12 mouse cellular contexts compared by ENCODE assay signal in the genomic region with DNA sequence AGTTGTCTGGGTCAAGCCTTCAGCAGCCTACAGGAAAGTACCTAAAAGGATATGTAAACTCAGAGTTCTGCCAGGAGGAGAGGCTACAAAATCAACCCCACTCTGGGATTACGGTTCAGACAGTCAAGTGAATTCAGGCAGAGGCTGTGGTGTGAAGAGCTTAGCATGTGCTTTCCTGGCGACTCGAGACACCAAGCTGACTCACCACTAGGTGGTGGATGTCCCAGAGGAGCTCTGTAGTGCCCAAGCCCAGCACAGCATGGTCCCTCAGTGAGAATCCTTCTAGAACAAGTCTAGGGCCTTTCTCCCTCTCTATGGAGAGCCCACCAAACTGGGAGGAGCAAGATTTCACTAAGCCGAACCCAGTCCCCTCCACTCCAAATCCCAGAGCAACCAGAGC. TPM values are rescaled to one million over a fixed set of nuclear protein-coding genes. Genes with fewer than 3 reads are reported as not detected.
A peak's percentile ranks its signal among the peaks of the same experiment; 100 is the strongest.
DNase-seq lines count a peak whose midpoint lies in the region; ATAC-seq and TF ChIP-seq lines count a peak whose summit lies in the region.
"Had no signal": no experiment of that assay in that cellular context is flagged by ENCODE, and none has a peak within 500 bp of the region (broad histone marks: within the 10 kb centered on the region; RNA-seq: fewer than 3 reads in every experiment).

No protein-coding gene starts in this region.

- no peaks in the 10 kb centered on the region for H3K36me3 ChIP-seq in liver, embryonic 14.5 days (replicated peaks; ENCODE audit: control insufficient read depth, insufficient read depth, low read depth)
- H3K36me3 ChIP-seq in liver, embryonic 11.5 days (ENCODE audit: control insufficient read depth, insufficient read depth, low read length): no peaks in the 10 kb centered on the region
- H3K36me3 ChIP-seq: limb, embryonic 13.5 days; neural tube, embryonic 12.5 days had no signal

- peak; percentile 60 for TF ChIP-seq CTCF in liver, embryonic 14.5 days (IDR thresholded peaks at IDR 0.05; ENCODE audit: low read depth)

- no peak overlapping the region for H3K4me2 ChIP-seq in liver, embryonic 14.5 days (ENCODE audit: low read depth)
- H3K4me2 ChIP-seq in liver, embryonic 11.5 days: no peak overlapping the region
- H3K4me2 ChIP-seq: limb, embryonic 13.5 days; neural tube, embryonic 12.5 days had no signal

- H3K4me1 ChIP-seq in liver, embryonic 14.5 days (replicated peaks; ENCODE audit: control insufficient read depth in 2 of 2, insufficient read depth in 2 of 2, low read length in 1 of 2): no peaks in the 10 kb centered on the region
- H3K4me1 ChIP-seq in liver, embryonic 11.5 days (replicated peaks; ENCODE audit: control insufficient read depth, insufficient read depth, low read length): no peaks in the 10 kb centered on the region
- H3K4me1 ChIP-seq: limb, embryonic 13.5 days; neural tube, embryonic 12.5 days had no signal

- no peak for ATAC-seq in liver, embryonic 14.5 days (ENCODE audit: insufficient read depth)
- ATAC-seq in liver, embryonic 11.5 days (replicated peaks; ENCODE audit: low FRiP score): no peak

- H3K27ac ChIP-seq in liver, embryonic 14.5 days: no peak overlapping the region
- no peak overlapping the region for H3K27ac ChIP-seq in liver, embryonic 11.5 days (ENCODE audit: low read depth, low read length)
- H3K27ac ChIP-seq: limb, embryonic 13.5 days; neural tube, embryonic 12.5 days had no signal

- peak; percentile 18 for DNase-seq in adrenal gland, postnatal 14 days
- no peak for DNase-seq in adrenal gland, postnatal 4 days (ENCODE audit: low spot score in 2 of 2)
- DNase-seq in liver, embryonic 14.5 days (ENCODE audit: low read depth in 3 of 3, low spot score in 3 of 3): no peak
- DNase-seq in liver, embryonic 11.5 days (ENCODE audit: low spot score): no peak
- peak; percentile 50 for DNase-seq in brain, adult 2 months (ENCODE audit: low read depth, low spot score)
- peak; percentile 39 for DNase-seq in retina, embryonic 14.5 days (ENCODE audit: low spot score)
- DNase-seq in spleen, adult 12 weeks (ENCODE audit: low spot score): no peak
- no peak for DNase-seq in urinary bladder, adult 18-20 months (ENCODE audit: low spot score in 2 of 2)
- DNase-seq: heart, postnatal 36 days had no signal

- no peak overlapping the region for H3K4me3 ChIP-seq in liver, embryonic 14.5 days (ENCODE audit: insufficient read depth in 1 of 2, low read depth in 2 of 2, low read length in 2 of 2)
- no peak overlapping the region for H3K4me3 ChIP-seq in liver, embryonic 11.5 days (ENCODE audit: low read depth, low read length)
- H3K4me3 ChIP-seq: limb, embryonic 13.5 days; neural tube, embryonic 12.5 days had no signal

- H3K27me3 ChIP-seq in liver, embryonic 14.5 days (ENCODE audit: control insufficient read depth, insufficient read depth, low read length): no peaks in the 10 kb centered on the region
- peaks cover 2% of the 10 kb centered on the region for H3K27me3 ChIP-seq in liver, embryonic 11.5 days (replicated peaks; ENCODE audit: control insufficient read depth, insufficient read depth, low read length)
- H3K27me3 ChIP-seq: neural tube, embryonic 12.5 days had no signal

- 23% methylated on average over 4 of the region's 4 CpGs for WGBS in liver, embryonic 14.5 days (ENCODE audit: insufficient replicate concordance)
- WGBS in liver, embryonic 11.5 days: 41% methylated on average over 4 of the region's 4 CpGs

- H3K9me3 ChIP-seq in liver, embryonic 14.5 days (ENCODE audit: control insufficient read depth, low read length): no peaks in the 10 kb centered on the region
- no peaks in the 10 kb centered on the region for H3K9me3 ChIP-seq in liver, embryonic 11.5 days (ENCODE audit: control insufficient read depth, low read length)
- H3K9me3 ChIP-seq: limb, embryonic 13.5 days; neural tube, embryonic 12.5 days had no signal

- TF ChIP-seq EP300 in liver, embryonic 14.5 days (IDR thresholded peaks at IDR 0.05; ENCODE audit: low read depth): no peak

- H3K9ac ChIP-seq in liver, embryonic 14.5 days (replicated peaks): no peak overlapping the region
- no peak overlapping the region for H3K9ac ChIP-seq in liver, embryonic 11.5 days (ENCODE audit: low read depth, low read length)
- H3K9ac ChIP-seq: limb, embryonic 13.5 days; neural tube, embryonic 12.5 days had no signal

RNA-seq across cellular contexts. Expression of a gene that starts 9.8 kb away (rescaled TPM):
- 2.0 and 3.0 TPM in 2 replicates for total RNA-seq in adrenal gland, postnatal 14 days (2021)
- under 1 TPM; 0.25 to 0.95 TPM for total RNA-seq in adrenal gland, postnatal 4 days (2021)
- polyA plus RNA-seq in liver, embryonic 14.5 days (2012; rRNA removed): 0.02 and 0.08 TPM in 2 replicates
- 0.05 TPM in 1 of 2 replicates, not detected in the other for polyA plus RNA-seq in liver, embryonic 14.5 days (2014; fragmentation: Nextera tagmentation; extraction: Ambion mirVana)
- polyA plus RNA-seq in liver, embryonic 11.5 days (2014; fragmentation: Nextera tagmentation; extraction: Ambion mirVana): not detected in 2 replicates
- polyA plus RNA-seq: embryonic facial prominence, embryonic 11.5 days; limb, embryonic 13.5 days; neural tube, embryonic 12.5 days had no signal

Comparison
In these comparisons a context has a peak if more than half of its experiments do, and no peak if none do; other contexts are left out.
1. DNase-seq: peak in adrenal gland, postnatal 14 days (single experiment), brain, adult 2 months (single experiment) and retina, embryonic 14.5 days (single experiment); none in adrenal gland, postnatal 4 days (0 of 2), liver, embryonic 14.5 days (0 of 3), liver, embryonic 11.5 days (single experiment), spleen, adult 12 weeks (single experiment) and urinary bladder, adult 18-20 months (0 of 2).